Mouse (Mus musculus): ENCODE measurements around the gene Ndufa7.

The Ndufa7 gene

DNA sequence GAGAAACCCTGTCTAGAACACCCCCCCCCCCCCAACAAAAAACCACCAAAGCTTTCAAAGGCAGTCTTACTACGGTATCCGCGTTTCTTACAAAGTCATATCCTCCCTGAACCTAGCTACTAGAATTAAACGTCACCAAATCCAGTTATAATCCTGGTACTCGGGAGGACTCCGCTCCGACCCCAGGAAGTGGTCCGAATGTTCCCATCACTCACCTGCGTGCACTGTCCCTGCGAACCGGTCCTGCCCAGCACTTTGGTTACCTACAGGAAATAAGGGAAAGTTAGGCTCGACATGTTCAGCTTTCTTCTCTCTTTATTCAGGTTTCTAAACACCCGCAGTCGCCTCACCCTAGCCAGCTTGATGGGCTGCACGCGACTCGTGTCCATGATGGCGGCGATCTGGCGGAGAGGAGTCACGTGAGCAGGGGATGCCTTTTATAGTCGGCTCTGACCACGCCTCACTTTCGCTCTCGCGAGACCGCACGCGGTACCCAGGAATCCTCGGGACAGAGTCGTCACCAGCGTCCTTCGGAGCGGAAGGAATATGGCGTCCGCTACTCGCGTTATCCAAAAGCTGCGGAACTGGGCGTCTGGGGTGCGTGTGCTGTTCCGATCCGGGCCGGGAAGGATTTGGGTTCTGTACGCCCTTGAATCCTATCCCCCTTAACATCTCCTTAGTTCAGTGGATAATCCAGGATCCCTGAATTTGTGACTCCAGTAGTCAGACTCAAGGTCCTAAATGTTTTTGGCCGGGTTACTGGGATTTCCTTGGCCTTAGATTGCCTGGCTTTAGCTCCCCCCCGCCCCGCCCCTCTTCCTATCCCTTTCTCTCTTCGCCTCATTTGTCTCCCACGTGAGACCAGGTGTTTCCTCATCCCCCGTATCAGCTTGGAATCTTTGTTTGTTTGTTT lies at the start of gene Ndufa7, which contains the start of gene Rps28:
Ndufa7 (plus strand) TSS at position 489 of the 913 bp plus-strand sequence.
Rps28 (minus strand) TSS at position 479 of the 913 bp plus-strand sequence.
- peak; percentile 87 for ATAC-seq (ENCODE audit: insufficient number of reproducible peaks, low FRiP score, low TSS enrichment)

GRCm38 (mm10) chr17:33774573-33775155 lies 49.7 kb upstream of the Ndufa7 start:
- no peak for ATAC-seq (ENCODE audit: insufficient number of reproducible peaks, low FRiP score, low TSS enrichment)

GRCm38 (mm10) chr17:33775287-33775686 lies 49.1 kb upstream of the Ndufa7 start:
- ATAC-seq (ENCODE audit: insufficient number of reproducible peaks, low FRiP score, low TSS enrichment): no peak

DNA sequence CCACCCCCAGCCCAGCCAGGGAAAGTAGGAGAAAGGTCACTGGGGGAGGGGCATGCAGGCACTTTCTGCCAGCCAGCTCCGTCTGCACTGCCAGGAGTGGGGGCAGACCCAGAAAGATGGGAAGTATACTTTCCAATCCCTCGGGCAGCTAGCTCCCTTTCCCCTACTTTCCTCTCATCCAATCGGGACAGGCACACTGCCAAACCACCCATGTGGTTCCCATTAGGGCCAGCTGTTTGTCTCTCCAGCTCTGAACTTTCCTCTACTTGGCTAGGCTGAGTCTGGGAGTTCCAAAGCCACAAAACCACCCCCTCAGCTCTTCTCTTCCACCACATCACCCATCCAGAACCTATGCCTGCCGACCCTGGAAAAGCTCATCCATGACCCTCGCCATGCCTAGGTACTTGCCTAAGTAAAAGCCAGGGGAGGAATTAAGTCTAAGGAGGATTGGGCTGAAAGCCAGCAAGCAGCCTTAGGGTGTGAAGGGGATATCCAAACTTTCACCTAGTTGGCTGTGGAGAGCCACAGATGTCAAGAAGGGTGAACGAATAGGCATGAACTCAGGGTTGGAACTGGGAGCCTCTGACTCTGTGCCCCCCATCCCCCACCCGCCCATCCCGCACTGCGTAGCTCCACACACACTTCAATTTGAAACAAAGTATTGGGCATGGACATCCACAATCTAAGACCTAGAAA lies 45.0 kb upstream of the Ndufa7 start:
- ATAC-seq (ENCODE audit: insufficient number of reproducible peaks, low FRiP score, low TSS enrichment): 0 out of 2 replicates have a peak, but pooled peaks have one; percentile 10

DNA sequence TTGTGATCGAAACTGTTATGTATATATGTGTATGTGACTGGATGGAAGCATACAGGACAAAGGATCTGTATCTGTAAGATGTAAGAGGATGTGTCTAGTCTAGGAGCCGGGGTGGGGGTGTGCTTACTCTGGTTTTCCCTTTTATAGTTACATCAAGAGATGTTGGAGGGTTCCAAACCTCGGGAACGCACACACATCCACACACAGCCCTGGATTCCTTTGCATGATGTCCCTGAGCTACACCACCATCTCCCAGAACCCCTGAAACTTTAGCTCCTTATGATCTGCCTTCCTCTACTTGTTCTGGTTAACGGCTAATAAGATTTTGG lies 44.4 kb upstream of the Ndufa7 start:
- ATAC-seq (ENCODE audit: insufficient number of reproducible peaks, low FRiP score, low TSS enrichment): no peak

DNA sequence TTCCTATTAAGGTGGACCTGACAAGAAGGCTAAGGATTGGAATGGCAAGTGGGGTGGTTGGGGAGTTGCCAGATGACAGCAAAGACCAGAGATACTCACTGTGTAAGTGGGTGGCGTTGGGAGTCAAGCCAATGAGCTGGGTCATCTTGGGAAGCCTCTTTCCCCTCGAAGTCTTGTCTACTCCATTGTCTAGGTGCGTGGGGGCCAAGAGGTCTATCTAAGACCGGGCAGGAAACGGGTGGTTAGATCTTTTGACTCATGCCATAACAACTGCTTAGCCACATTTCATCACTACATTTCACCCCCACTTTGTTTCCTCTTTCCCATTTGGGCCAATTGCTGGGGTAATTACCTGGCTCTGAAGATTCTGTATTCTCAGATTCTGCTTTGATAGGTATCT lies 43.9 kb upstream of the Ndufa7 start:
- ATAC-seq (ENCODE audit: insufficient number of reproducible peaks, low FRiP score, low TSS enrichment): no peak

DNA sequence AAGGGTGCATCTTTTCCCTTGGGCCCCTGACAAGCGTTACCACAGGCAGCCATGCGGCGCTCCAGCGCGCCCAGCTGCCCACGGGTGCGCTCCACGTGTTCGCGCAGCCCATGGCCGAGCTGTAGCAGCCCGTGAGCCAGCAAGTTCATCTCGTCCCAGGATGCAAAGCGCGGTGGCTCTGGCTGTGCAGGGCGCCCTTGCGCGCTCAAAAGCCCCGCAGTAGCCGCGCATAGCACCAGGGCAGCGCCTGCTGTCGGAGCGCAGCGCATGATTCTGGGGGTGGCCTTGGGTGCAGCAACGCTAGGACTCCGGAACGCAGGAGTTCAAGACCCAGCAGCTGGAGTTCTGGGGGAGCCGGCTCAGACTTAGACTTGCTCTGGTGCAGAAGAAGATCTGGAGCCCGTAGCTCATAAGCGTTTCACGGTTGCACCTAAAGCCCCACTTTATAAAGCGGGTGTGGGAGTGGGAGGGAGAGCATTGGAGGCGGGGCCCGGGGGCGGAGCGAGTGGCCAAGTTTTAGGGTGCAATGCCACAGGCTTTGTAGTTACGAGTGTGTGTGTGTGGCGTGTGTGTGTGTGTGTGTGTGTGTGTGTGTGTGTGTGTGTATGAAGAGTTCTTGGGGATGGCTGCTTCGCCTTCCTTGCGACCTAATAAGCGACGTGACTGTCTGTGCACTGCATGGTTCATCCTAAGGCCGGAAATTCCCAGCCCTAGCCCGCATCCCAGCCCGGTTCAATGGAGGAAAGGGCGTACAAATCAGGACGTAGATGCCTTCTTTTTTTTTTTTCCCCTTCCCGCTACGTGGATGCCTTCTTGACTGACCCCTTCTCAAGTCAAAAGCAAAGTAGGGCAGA lies 43.0 kb upstream of the Ndufa7 start, which contains the start of gene Angptl4:
Angptl4 (minus strand) TSS at position 707 of the 854 bp plus-strand sequence.
- ATAC-seq (ENCODE audit: insufficient number of reproducible peaks, low FRiP score, low TSS enrichment): no peak

DNA sequence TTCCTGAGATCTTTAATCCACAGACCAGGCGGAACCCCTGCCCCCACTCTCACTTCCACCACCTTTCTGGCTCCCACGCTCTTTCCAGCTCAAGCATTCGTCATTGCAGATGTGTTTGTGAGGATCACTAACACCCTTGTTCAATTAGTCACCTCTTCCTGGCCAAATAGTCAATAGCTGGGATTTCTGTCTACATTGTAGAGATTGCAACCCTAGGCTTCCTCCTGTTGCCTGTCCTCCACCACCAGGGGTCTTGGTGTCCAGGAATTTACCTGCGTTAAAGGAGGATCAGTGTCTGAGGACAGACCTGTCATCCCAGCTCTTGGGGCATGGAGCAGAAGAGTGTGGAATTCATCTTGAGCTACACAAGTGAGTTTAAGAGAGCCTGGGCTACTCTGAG lies 42.3 kb upstream of the Ndufa7 start:
- no peak for ATAC-seq (ENCODE audit: insufficient number of reproducible peaks, low FRiP score, low TSS enrichment)

DNA sequence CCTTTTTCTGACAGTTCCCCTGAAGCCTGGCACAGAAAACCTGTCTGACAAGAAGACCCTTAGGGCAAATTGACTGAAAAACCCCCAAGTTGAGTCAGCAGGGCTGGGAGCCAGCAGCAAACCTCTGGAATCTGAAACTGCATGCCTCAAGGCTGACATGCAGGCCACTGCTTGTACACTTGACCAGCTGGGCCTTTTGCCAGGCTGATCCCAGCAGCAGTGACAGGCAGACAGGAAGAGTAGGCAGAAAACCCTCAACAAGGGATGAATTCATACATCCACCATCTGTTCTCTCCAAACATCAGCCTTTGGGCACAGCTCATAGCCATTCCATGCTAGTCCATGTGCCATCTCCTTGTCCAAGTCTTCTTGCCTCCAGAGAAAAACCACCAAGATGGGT lies 41.0 kb upstream of the Ndufa7 start:
- ATAC-seq (ENCODE audit: insufficient number of reproducible peaks, low FRiP score, low TSS enrichment): no peak

DNA sequence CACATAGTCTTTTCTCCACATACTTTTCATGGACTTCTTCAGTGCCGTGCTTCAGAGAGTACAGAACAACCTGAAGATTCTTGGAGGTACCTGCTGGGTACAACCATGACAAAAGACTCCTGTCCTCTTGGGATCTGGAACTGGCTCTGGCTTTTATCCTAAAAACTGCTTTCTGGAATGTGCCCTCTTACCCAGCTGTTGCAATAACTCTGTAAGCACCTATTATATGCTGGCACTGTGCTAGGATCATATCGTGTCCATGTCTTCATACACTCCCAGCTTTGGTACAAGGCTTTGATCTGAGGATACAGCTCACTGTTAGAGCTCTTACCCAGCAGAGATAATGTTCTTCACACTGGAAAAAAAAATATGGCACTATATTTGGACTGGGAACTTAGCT lies 39.4 kb upstream of the Ndufa7 start:
- no peak for ATAC-seq (ENCODE audit: insufficient number of reproducible peaks, low FRiP score, low TSS enrichment)

- ATAC-seq (ENCODE audit: insufficient number of reproducible peaks, low FRiP score, low TSS enrichment): no peak
Measured at GRCm38 (mm10) chr17:33786375-33786774, 38.0 kb upstream of the Ndufa7 start.

DNA sequence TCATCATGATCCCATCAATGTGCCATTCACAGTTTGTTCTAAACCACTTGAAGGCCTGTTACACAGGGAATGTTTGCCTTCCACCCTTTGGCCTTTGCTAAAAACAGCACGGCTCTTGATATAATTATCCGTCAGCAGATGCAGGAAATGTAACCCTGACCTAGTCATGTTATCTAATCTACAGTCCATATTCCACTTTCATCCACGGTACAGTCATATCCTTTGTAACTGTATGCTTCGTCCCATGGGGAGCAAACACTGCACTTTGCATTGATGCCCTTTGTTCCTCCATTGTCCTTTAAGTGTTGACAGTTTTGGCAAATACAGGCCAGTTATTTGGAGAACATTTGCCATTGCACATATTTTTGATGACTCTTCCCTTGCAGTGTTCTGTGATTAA lies 35.6 kb upstream of the Ndufa7 start:
- no peak for ATAC-seq (ENCODE audit: insufficient number of reproducible peaks, low FRiP score, low TSS enrichment)

- no peak for ATAC-seq (ENCODE audit: insufficient number of reproducible peaks, low FRiP score, low TSS enrichment)
Measured at GRCm38 (mm10) chr17:33798306-33798705, 26.1 kb upstream of the Ndufa7 start.

DNA sequence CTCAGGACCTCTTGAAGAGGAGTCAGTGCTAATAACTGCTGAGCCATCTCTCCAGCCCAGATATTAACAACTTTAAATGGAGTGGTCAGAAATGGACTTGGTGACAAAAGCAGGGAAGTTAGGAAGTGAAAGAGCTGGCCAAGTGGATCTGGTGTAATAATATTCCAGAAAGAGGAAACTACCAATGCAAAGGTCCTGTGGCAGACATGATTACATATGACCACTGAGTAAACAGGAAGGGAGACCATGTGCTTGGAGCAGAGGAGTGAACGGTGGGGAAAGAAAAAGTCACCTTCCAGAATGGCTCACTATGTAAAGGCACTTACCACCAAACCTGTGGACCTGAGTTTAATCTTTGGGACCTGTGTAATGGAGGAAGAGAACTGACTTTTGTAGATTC lies 25.1 kb upstream of the Ndufa7 start:
- no peak for ATAC-seq (ENCODE audit: insufficient number of reproducible peaks, low FRiP score, low TSS enrichment)

- no peak for ATAC-seq (ENCODE audit: insufficient number of reproducible peaks, low FRiP score, low TSS enrichment)
Measured at GRCm38 (mm10) chr17:33802221-33802620, 22.2 kb upstream of the Ndufa7 start.

DNA sequence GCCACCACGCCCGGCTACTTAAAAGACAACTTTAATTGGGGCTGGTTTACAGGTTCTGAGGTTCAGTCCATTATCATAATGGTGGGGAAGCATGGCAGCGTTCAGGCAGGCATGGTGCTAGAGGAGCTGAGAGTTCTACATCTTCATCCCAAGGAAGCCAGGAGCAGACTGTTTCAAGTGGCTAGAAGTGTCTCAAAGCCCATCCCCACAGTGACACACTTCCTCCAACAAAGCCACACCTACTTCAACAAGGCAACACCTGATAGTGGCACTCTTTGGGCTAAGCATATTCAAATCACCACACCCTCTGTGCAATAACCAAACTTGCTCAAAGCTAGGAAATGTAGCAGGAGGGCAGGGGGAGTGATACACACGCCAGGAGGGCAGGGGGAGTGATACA lies 20.2 kb upstream of the Ndufa7 start:
- ATAC-seq (ENCODE audit: insufficient number of reproducible peaks, low FRiP score, low TSS enrichment): no peak

- ATAC-seq (ENCODE audit: insufficient number of reproducible peaks, low FRiP score, low TSS enrichment): no peak
Measured at GRCm38 (mm10) chr17:33804745-33805144, 19.6 kb upstream of the Ndufa7 start.

- ATAC-seq (ENCODE audit: insufficient number of reproducible peaks, low FRiP score, low TSS enrichment): no peak
Measured at GRCm38 (mm10) chr17:33807181-33807888, 17.0 kb upstream of the Ndufa7 start.

GRCm38 (mm10) chr17:33808192-33808591 lies 16.2 kb upstream of the Ndufa7 start:
- no peak for ATAC-seq (ENCODE audit: insufficient number of reproducible peaks, low FRiP score, low TSS enrichment)
